Mouse (Mus musculus) left cerebral cortex, adult 9 months (tissue): Measurements from ENCODE around the gene Nfatc4.

Experiments
- DNase-seq, 2 experiments: peaks; one replicate each; pipeline ENCODE4 v3.0.0; 2022; ENCODE audit warnings: low spot score in 2 of 2

The Nfatc4 gene

GRCm38 (mm10) chr14:55853621-55854285 lies 30.8 kb downstream of the Nfatc4 start, which contains the start of gene Nynrin:
Gene Nynrin, plus strand, starts transcription at chr14:55854010.
- DNase-seq: no peak

GRCm38 (mm10) chr14:55854406-55855100 lies 31.6 kb downstream of the Nfatc4 start:
- no peak for DNase-seq

DNA sequence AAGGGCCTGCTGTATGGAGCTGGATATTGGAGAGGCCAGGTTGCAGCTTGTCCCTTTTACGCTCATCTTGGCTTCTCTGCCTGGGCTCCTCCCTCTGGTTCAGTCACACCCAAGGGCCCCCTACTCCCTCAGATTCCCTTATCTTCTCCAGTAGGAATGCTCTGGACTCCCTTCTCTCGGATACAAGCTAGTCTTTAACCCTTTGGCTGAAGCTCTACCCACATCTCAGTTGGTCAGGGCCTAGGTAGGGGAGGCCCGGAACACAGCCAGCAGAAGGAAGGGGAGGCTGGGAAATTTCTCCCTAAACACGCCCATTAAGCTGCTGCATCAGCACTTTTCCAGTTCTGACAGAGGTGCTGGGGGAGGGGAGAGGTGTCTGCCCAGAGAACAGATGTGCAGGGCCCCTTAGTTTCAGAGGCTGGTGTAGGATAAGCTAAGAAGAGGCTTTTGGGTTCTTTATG lies 32.2 kb downstream of the Nfatc4 start:
- DNase-seq: no peak

GRCm38 (mm10) chr14:55857588-55857987 lies 34.6 kb downstream of the Nfatc4 start:
- DNase-seq: no peak

GRCm38 (mm10) chr14:55862186-55862585 lies 39.2 kb downstream of the Nfatc4 start:
- DNase-seq: no peak

DNA sequence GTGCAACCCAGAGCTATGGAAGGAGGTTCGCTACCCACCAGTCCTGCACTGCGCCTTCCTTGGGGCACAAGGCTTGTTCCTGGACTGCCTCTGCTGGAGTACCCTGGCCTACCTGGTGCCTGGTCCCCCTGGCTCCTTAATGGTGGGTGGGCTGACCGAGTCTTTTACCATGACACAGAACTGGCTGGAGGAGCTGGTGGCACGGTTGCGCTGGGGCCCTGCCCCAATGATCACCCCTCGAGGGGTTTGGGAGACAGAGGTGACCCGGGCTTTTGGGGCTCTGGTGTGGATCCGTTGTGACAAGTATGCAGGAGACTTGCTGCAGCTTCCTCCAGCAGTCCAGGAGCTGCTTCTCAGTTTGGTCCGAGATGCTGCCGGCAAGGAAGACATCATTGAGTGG lies 40.0 kb downstream of the Nfatc4 start:
- no peak for DNase-seq

DNA sequence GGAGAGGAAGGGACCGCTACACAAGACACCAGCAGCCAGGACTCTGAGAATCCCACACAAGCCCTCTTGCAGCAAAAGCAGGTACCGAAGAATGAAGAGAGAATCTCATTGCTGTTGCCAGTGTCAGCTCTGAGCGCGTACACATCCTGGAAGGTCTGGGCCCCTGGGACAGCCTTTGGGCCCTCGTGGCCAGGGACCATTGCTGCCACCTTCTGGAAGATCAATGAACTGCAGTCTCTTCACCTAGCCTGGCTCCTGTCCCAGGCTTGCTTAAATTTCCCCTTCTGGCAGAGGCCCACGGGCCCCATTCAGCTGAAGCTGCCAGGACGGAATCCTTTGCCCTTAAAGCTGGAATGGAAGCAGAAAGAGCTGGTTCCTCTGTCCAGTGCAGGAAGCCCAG lies 40.8 kb downstream of the Nfatc4 start:
- DNase-seq: peak in 1 of 2 experiments; percentile 52

DNA sequence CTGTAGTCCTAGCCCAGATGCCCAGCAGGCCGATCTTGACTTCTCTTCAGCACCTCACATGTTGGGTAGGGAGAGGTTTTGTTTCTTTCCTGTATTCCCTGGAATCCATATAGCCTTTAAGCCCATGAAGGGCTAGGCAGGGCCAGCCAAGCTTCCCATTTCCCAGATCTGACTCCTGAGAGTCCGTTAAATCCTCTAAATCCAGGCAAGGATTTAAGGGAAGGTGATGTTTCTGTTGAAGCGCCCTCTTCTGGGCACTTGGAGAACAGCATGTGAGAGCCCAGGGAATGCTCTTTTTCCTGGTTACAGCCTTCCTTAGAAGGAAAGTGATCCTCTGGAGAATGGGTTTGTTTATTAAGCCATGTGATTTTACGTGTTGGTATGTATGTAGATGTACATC lies 44.0 kb downstream of the Nfatc4 start:
- peak in 1 of 2 experiments; percentile 68 for DNase-seq

- DNase-seq: no peak
These were observed 45.5 kb downstream of the Nfatc4 start for GRCm38 (mm10) chr14:55868230-55869026.

- no peak for DNase-seq
These were observed 46.6 kb downstream of the Nfatc4 start for GRCm38 (mm10) chr14:55869538-55869937.

DNA sequence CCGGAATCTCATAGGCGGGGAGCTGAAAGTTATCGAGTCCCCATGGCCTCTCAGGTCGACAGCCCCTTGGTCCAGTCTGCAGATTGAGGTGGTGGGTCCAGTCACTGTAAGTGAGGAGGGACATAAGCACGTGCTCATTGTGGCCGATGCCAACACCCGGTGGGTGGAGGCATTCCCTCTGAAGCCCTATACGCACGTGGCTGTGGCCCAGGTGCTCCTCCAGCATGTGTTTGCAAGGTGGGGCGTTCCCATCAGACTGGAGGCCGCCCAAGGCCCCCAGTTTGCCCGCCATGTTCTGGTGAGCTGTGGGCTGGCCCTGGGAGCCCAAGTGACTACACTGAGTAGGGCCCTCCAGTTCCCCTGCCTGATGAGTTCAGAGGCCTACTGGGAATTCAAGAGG lies 49.1 kb downstream of the Nfatc4 start:
- DNase-seq: no peak

DNA sequence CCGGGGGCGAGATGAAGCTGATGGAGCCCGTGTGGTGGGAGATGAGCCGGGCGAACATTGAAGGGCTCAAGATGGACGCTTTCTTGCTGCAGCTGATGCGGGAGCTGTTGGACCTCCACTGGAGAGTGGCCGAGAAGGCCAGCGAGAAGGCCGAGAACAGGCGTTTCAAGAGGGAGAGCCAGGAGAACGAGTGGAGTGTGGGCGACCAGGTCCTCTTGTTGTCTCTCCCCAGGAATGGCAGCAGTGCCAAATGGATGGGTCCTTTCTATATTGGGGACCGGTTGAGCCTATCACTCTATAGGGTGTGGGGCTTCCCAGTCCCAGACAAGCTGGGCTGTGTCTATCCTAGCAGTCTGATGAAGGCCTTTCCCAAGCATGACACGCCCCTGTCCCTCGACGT lies 49.6 kb downstream of the Nfatc4 start:
- no peak for DNase-seq

DNA sequence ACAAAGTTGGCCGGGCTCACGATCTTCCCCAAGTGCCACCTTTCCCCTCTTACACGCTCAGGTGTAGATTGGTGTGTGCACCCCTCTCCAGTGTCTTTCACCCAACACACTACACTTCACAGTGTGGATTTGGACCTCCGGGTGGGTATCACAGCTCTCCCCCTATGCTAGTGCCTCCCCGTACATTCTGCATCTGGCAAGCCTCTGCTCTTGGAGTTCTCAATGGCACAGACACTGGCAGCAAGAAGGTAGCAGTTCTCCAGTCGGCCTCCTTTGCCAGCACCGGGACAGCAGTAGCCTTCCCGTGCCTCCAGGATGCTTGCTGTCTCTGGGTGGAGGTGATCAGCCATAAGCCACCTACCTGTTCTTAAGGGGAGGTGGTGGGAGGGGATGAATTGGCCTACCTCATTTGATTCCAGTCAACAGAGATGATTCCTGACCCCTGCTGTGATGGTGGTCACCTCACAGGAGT lies 50.3 kb downstream of the Nfatc4 start:
- no peak for DNase-seq

DNA sequence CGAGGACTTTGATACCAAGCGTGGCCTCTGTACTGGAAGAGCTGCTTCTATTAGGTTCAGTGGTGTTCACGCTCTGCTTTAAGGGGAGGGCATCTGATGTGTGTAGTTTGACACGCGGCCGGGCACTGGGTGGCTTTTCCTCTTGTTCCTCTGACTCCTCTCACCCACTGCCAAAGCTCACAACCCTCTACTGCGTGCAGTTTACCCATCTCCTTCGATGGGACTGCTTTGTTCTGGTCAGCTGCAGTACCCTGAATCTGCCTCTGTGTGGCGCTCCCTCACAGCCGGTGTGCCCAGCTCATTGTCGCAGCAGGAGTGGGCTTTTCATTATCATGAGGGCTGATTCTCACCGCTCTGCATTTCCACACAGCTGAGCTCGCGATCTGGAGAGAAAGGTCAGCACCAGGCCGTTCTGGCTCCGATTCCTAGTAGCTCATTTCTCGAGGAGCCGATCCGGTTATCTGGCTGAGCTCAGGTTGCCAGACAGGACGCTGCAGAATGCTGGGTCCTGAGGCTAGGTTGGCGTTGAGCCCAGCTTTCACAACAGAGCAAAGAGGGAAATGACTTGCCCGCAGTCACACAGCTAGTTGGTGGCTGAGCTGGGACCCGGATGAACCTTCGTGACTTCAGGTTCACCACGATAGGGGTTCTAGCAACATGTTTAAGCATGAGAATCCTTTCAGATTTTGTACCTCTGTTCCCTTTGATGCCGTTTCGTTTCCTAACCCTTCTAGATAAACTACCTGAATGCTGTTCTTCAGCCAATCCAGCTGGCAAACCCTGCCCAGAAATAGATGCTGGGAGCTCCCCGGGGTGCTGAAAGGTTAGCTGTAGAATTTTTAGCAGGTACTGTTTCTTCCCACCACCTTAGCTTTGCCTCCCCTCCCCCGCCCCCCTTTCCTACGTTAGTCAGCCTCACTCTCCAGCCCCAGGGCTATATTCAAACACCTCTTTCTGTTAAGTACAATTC lies 51.1 kb downstream of the Nfatc4 start:
- peak in 1 of 2 experiments; percentile 77 for DNase-seq

DNA sequence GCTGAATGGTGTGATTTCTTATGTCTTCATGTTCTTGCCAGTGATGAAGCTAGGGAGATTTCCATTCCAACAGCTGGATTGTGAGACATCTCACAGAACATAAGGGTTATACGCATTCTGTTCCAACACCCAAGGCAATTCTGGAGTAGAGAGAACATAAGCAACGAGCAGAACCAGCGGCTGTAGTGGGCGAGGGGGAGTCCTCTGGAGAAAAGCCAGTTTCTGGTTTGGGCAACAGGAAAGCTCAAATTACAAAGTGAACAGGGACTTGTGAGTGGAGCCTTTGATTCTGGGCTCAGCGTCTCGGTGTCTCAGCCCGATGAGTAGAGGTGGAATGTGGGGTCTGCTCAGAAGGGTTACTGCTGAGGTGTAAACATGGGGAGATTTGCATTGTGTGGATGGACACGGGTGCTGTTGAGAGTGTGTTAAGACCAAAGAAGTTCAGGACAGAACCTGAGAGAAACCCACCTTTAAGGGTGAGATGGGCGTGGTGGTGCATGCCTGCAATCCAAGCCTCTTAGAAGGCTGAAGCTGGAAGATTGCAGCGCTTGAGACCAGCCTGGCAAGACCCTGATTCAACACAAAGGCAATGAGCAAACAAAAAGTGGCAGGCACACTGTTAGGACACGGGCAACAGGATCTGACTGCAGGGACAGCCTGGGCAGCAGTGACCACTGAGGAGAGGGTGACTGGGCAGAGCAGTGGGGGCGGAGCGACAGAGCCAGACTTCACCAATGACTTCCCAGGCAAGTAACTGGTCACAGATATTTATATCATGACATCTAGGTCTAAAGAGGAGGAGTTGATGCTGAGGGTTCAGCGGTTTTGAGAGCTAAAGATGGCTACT lies 54.7 kb downstream of the Nfatc4 start:
- no peak for DNase-seq

DNA sequence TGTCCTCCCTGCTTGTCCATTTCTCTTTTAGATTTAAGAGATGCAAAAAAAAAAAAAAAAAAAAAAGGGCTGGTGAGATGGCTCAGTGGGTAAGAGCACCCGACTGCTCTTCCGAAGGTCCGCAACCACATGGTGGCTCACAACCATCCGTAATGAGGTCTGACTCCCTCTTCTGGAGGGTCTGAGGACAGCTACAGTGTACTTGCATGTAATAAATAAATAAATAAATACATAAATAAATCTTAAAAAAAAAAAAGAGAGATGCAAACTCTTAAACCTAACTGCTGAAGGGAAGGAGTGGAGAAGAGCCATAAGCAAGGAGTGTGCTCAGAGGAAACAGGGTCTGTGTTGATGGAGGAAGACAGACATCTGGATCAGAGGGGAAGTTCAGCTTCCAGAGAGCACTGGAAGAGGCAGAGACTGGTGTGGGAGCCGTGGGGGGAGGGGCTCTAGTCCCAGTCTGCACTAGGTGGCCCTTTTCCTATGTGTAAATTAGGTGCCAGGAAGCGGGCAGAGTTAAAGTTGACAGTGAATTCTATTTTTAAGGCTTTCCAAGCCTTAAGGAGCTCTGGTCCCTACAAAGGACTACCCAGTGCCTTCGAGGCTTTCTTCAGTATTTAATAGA lies 55.5 kb downstream of the Nfatc4 start:
- DNase-seq: no peak

- peak in 1 of 2 experiments; percentile 85 for DNase-seq
These were observed 56.7 kb downstream of the Nfatc4 start for GRCm38 (mm10) chr14:55879623-55880022.

GRCm38 (mm10) chr14:55880982-55881381 lies 58.0 kb downstream of the Nfatc4 start:
- DNase-seq: no peak

DNA sequence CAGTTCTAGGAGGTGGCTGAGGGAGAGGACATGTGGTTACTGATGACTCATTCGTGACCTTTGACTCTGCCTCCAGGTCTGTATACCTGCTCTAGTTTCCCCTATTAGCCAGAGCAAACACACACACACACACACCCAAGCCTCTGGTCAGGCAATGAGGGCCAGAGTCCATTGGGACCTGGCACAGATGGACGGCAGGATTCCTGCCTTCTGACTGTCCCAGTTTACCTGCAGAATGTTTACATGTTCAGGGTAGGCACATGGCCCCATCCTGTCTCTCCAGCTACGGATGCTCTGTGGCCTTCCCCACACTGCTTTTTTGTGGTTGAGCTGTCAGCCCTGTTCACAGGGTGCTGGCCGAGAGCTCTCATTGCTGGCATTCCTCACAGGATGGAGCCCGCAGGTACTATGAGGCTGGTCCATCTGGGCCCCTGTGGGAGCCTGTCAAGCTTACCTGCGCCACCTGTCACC lies 59.3 kb downstream of the Nfatc4 start:
- DNase-seq: no peak
